Mouse (Mus musculus): ENCODE measurements around the gene Tulp2.
"Not testable (repeated sequence)": the region's sequence is repeated elsewhere in the genome, so short reads cannot be mapped to it uniquely, and the experiment has no call there.

Gene Tulp2

DNA sequence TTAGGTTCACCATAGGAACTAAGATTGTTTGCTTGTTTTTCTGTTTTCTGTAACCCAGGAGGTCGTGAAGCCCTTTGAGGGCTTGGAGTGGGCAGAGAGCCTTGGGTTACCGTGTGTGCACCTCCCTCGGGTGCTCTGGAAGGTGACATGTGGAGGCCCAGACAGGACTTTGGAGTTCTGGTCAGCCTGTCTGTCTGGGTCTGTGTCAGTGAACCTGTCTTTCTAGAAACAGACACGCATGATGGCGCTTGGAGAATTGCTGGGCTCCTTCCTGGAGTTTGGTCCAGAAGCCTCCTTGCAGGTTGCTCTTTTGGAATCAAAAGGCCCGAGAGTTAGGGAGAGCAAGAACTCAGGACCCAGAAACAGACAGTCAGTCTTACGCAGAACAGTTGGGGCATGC is 21.3 kb upstream of the Tulp2 start:
- DNase-seq (ENCODE audit: low spot score in 2 of 2), result peak in 1 of 2 experiments; percentile 23

DNA sequence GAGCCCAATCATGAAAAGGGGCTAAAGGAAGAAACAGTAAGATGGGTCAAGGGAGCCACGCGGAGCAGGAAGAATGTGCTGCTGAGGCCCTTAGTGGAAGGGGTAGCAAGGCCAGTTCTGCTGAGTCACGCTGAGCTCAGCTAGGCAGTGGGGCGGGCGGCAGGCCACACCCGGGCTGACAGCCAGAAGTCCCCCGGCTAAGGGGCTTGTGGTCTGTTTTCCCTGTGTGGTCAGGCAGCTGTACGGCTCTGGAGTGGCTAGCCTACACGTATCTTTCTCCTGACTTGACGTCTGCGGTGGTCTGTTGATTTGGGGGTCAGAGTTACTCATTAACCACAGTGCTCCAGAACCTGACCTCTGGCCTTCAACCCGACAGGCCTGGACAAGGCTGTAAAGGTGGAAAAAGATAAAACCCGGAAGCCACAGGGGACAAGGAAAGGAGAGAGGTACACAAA is 20.8 kb upstream of the Tulp2 start:
- DNase-seq (ENCODE audit: low spot score in 2 of 2), result peak in 1 of 2 experiments; percentile 24

DNA sequence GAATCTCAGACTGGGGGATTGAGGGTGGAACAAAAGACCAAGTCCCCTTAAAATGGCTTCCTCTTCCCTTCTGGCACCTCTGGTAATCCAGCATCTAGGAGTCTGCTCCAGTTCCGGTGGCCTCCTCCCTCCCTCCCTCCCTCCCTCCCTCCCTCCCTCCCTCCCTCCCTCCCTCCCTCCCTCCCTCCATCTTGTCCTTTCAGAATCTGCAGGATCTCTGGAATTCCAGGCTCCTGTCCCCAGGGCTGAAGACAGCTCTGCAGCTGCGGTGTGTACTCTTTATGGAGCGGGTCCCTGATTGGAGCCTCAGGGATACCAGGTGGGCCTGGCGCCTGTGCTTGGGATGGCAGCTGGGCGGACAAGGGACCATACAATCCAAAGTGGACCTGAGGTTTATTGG is 20.4 kb upstream of the Tulp2 start:
- DNase-seq (ENCODE audit: low spot score in 2 of 2), result no peak

DNA sequence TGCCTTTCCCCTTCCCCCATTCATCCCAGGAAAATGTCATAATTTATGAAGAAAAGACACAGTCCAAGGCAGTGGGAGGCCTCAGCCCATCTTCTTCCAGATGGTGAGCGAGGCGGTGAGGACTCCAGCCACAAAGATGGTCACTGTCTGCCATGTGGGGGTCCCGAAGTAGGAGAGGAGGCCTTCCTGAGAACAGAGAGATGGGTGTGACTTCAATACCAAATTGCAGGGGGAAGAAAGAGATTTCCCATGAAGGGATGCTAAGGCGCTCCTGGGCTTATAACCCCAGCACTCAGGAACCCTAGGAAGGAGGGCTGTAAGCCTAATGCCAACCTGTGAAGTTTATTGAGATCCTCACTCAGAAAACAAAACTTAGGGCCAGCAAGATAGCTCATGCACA is 19.9 kb upstream of the Tulp2 start:
- no peak for DNase-seq (ENCODE audit: low spot score in 2 of 2)

DNA sequence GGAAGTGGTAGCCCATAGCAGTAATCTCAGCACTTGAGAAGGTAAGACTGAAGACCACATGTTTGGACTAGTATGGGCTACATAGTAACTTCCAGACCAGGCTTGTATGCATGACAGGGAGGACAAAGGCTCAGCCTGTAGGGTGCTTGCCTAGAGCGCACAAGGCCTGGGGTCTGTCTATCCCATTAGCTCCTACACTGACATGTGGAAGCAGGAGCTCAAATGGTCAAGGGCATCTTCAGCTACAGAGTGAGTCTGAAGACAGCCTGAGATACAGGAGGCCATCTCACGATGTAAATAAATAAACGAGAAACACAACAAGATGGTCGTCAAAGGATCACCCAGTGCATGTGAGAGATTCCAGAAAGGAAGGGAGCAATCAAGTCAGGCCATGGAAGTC is 19.4 kb upstream of the Tulp2 start:
- no peak for DNase-seq (ENCODE audit: low spot score in 2 of 2)

DNA sequence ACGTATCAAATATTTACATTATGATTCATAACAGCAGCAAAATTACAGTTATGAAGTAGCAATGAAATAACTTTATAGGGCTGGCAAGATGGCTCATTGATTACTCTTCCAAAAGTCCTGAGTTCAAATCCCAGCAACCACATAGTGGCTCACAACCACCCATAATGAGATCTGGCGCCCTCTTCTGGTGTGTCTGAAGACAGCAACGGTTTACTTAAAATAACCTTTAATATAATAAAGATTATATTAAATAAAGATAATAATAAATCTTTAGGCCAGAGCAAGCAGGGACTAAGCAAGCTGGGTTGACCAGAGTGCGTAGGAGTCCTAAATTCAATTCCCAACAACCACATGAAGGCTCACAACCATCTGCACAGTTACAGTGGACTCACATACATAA is 18.8 kb upstream of the Tulp2 start:
- not testable (repeated sequence) for DNase-seq (ENCODE audit: low spot score in 2 of 2)

DNA sequence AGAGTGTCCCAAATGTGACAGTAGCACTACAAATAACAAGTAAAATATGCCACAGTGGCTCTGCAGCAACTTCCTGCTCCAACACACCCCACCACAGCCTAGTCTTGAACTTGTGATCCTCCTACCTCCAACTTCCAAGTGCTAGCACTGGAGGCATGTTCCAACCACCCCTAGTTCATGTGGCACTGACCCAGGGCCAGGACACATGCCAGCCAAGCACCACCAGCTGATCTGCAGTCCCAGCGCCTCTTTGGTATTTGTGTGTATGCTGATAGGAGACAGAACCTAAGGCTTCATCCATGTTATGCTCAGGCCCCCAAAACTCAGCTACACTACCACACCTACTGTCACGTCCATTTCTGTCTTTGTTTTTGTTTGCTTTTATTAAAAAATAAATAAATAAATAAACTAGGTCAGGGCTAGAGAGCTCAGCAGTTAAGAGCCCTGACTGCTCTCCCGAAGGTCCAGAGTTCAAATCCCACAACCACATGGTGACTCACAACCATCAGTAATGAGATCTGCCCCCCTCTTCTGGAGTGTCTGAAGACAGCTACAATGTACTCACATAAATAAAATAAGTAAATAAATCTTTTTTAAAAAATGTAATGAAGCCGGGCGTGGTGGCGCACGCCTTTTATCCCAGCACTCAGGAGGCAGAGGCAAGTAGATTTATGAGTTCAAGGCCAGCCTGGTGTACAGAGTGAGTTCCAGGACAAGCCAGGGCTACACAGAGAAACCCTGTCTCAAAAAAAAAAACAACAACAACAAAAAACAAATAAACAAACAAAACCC is 17.5 kb upstream of the Tulp2 start:
- no peak for DNase-seq (ENCODE audit: low spot score in 2 of 2)

DNA sequence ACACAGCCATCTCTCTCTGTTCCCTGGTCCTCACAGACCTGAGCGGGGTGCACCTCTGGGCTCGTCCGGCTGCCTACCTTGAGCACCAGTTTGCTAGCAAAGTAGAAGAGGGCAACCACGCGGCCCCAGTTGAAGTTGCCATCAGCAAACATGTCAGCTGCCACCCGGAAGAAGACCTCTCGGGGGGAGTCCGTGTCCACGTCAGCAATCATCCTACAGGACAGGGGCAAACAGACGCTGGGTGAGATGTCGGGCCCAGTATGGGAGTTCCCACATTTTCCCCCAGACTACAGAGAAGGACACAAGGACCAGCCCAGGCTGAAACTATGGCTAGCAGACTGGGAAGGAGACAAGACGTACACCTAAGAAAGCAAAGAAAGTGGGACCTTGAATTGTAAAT is 16.6 kb upstream of the Tulp2 start:
- DNase-seq (ENCODE audit: low spot score in 2 of 2), result no peak

DNA sequence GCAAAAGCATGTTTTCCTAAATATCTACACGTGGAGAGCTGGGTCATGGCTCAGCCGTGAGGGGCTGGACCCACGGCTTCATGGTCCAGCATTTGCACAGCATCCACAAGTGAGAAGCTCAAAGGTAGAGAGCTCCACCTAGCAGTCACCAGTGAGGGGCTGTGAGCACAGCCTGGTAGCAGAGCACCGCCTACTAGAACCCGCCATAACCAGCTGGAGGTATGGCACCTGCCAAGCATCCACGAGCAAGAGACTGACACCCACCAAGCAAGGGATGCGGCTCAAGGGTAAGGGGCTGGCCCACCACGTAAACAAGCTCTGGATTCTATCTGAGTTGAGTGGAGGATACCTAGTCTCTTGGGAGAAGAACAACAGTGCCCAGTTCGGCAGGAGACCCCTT is 16.1 kb upstream of the Tulp2 start:
- peak in 1 of 2 experiments; percentile 14 for DNase-seq (ENCODE audit: low spot score in 2 of 2)

DNA sequence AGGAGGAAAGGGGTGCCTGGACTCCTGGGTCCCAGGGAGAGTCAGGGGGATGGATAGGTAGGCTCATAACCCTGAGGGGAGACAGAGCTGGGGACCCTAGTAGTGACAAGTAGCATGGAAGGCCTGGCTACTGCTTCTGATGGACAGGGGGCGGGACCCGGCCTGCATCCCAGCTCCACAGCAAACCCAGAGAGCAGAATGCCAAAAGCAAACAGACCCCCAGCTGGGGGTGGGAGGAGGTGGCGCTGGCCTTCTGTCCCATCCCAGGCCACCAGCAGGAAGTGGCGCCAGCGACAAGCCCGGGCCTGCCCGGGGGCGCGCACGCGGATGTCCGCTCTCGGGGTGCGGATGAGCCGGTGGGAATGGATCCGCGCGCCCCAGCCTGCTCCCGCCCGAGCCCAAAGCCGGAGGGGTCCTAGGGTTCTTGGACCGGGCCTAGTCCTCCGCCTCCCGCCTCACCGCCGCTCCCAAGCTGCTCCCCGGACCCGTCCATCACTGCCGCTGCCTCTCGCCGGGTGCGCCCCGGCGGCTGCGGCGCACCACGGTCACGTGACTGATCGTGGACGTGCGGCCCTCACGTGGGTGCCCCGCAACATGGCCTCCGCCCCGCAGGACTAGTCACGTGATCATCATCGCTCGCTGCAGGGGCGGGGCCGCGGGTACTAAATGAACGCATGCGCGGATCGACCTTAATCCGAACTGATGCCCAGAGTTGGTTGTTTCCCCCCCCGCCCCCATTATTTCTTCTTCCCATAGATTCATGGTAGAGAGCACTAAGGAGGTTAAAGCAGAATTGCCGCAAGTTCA is 15.2 kb upstream of the Tulp2 start, which contains the start of gene Bax:
Gene Bax (minus strand): TSS at position 616 of the 807 bp plus-strand sequence.
- DNase-seq (ENCODE audit: low spot score in 2 of 2), result peak; percentile 93 to 97

DNA sequence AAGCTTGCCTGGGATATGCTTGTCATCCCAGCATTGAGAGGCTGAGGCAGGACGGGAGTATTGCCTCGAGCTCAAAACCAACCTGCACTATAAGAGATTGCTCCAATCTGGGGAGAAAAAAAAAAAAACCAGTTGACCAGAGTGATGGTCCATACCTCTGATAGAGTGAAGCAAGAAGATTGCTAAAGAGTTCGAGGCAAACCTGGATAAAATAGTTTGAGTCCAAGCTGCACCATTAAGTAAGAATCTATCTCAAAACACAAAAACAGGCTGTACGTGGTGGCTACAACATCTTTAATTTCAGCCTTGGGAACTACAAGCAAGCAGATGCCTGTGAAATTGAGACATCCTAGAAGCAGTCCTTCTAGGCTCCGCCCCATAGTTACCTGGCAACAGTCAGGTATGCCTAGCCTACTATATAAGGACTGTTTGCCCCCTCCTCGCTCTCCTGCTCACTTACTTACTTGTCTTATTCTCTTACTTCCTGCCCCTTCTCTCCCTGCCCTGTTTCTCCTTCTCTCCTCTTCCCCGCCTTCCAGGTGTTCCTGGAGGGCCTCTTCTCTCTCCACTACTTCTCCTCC is 14.5 kb upstream of the Tulp2 start:
- no peak for DNase-seq (ENCODE audit: low spot score in 2 of 2)

DNA sequence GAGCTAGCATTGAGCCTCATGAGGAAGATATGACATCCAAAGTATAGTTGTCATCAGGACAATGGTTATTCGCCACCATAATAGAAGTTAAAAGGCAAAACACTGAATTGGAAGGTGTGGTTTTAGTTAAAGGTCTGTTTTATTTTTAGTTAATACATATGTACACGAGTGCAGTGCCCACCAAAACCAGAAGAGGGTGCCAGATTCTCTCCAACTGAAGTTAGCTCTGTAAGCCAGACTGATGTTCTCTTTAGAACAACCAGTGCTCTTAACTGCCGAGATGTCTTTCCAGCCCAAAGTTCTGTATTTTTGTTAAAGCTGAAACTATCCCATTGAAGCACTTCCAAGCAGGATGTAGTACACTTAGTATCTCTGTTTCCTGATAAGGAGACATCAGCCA is 10.8 kb upstream of the Tulp2 start:
- peak in 1 of 2 experiments; percentile 86 for DNase-seq (ENCODE audit: low spot score in 2 of 2)

DNA sequence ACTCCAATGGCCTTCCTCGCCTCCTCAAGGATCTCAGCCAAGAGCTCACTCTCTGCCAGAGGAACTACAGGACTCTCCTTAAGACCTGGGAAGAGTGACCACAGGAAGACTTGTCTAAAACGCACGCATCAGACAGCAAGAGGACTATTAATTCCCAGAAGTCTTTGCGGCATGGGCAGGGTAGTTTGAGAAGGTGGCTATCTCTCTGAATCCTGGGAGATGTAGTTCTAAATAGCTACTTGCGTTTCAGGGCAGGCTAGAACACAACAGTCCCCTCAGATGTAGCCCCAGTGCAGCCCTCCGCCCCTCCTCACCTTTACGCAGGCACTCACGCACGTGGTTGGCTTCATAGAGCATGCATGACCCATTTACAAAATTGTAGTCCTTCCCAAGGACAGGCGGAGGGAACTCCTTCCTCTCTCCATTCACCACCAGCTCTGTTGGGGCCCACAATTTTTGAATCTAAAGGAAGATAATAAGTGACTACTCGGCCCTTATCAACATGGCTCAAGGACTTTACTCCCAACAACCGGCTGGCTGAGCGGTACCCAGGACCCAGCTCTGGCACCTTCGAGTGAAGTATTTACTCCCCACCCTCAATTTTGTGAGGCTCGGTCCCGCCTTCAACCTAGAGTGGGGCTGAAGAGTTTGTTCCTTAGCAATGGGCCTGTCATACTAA is 6.2 kb upstream of the Tulp2 start:
- DNase-seq (ENCODE audit: low spot score in 2 of 2), result no peak

DNA sequence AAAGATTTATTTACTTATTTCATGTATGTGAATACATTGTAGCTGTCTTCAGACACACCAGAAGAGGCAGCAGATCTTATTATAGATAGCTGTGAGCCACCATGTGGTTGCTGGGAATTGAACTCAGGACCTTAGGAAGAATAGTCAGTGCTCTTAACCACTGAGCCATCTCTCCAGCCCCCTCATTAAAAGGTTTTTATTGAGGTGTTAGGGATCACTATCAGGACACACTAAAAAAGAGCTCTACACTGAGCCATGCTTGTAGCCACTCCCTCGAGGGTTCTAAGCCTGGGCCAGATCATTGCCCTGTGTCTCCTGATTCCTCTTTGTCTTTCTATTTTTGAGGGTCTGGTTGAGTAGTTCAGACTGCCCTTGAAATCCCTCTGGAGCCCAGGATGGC is 5.2 kb upstream of the Tulp2 start:
- no peak for DNase-seq (ENCODE audit: low spot score in 2 of 2)

DNA sequence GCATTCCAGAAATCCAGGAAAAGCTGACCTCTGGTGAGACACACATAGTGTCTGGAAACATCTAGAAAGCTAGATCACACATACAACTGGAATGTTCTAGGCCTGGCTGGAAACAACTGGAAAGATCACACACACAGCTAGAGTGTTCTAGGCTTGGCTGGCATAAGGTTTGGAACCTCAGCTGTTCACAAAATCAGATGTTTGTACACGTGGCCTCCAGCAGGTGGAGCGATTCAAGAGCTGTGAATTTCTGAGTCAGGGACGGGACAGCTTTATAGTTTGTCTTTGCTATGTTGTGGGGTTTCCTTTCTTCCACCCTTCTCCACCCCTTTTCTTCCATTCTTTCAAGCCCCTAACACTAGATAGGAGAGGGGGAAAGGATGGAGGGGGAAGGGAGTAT is 4.7 kb upstream of the Tulp2 start:
- DNase-seq (ENCODE audit: low spot score in 2 of 2), result peak in 1 of 2 experiments; percentile 65

DNA sequence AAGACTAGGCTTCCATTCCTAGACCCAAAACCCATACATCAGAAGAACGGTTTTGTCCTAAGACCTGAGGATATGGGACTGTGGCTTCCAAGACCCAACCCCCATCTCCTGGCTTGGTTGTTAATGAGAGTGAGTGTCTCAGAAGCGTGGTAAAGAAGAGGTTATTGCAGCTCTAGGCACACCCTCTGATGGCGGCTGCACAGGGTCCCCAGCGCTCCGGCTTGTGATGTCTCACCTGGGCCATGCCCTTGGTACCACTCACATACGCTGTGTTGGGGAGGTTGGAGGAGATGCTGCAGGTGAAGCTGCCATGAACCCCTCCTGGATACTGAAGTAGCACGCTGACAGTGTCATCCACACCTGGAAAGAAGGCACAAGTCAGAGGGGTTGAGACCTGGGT is 2.9 kb upstream of the Tulp2 start:
- DNase-seq (ENCODE audit: low spot score in 2 of 2), result no peak

DNA sequence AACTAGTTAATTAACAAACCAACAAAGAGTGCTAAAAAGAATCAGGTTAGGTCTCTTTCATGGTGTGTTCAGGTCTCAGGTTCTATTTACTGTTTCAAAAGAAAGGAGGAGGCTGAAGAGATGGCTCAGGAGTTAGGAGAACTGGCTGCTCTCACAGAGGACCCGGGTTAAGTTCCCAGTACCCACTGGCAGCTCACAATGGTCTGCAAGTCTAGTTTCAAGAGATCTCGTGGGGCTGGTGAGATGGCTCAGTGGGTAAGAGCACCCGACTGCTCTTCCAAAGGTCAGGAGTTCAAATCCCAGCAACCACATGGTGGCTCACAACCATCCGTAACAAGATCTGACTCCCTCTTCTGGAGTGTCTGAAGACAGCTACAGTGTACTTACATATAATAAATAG is 1.4 kb upstream of the Tulp2 start:
- not testable (repeated sequence) for DNase-seq (ENCODE audit: low spot score in 2 of 2)

DNA sequence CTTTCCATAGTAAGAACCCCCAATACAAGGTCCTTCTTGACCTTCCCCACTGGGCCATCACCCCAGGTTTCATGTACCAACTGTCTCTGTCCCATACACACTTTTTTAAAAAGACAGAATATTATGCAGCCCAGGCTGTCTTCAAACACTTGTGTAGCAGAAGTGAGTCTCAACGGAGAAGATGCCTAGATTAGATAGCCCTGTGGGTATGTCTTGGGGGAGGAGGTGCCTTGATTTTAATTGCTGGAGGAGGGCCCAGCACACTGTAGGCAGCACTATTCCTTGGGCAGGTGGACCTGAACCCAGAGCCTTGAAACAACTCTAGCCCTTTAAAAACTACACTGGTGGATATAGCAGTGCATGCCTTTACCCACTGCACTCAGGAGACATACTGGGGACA is 489 bp downstream of the Tulp2 start:
- DNase-seq (ENCODE audit: low spot score in 2 of 2), result no peak

DNA sequence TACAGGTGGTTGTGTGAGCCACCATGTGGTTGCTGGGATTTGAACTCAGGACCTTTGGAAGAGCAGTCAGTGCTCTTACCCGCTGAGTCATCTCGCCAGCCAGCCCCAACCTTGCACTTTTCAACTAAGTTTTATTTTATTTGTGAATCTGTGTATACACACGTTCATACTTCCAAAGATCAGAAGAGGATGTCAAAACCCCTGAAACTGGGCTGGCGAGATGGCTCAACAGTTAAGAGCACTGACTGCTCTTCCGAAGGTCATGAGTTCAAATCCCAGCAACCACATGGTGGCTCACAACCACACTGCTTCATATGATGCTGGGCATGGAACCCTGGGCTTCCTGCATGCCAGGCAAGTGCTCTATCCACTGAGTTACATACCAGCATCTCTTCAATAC is 3.3 kb downstream of the Tulp2 start:
- DNase-seq (ENCODE audit: low spot score in 2 of 2), result not testable (repeated sequence)

DNA sequence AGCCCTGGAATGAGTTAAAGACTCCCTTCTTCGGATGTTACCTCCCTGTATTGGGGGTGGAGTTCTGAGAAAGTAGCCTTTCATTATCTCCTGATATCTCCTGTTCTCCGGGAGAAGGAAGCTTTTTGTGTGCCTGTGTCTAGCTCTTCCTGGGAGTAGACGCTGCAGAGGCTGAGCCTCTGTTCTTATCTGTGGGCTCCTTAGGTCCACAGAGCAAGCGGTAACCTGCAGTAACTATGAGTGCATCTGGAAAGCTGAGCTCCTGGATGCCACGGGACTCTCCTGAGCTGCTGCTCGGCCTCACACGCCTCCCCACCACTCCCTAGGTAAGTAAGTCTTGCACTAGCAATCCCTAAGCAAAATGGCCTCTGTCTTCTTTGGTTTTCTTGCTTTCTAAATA is 4.5 kb downstream of the Tulp2 start:
- DNase-seq (ENCODE audit: low spot score in 2 of 2), result no peak

DNA sequence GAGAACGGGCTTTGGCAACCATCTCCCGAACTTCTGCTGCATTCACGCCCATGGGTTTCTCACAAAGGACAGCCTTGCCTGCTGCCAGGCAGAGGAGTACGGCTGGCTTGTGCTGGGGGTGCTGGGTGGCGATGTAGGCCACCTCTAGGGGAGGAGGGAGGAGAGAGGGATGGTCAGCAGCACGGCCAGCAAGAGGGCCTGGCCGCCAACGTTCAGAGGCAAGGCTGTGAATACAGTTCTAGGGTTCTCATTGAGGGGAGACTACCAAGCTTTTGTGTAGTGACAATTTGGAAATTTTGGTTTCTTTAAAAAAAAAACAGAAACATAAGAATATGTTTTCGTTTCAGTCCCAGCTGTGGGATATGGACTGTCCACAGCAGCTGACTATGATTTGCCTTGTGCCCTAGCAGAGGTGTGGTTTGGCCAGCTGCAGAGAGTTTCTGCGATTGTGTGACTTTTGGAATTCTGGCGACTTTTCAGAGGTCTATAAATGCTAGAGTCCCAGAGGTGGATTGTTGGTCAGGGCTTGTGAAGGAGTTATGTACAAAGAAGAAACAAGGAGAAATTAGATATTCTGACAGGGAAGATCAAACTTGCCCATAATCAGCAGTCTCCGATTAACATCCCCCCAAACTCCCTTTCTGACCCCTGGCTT is 5.2 kb downstream of the Tulp2 start, which contains the start of gene Gm45808:
Gene Gm45808 (minus strand): TSS at position 51 of the 655 bp plus-strand sequence.
- no peak for DNase-seq (ENCODE audit: low spot score in 2 of 2)

Measured in frontal cortex, postnatal 36 days (tissue).